Mouse (Mus musculus) gastrocnemius, postnatal 25 days (tissue): ENCODE data around the gene Olfr1410. TPM values are rescaled to one million over a fixed set of nuclear protein-coding genes. Genes with fewer than 3 reads are reported as not detected.

Source experiments
- DNase-seq: peaks from one replicate; pipeline ENCODE4 v3.0.0; 2022
- total RNA-seq, 2 experiments: library from RNA; stranded (reverse); gene quantifications; 1 replicate in 1 of 2; 2 replicates in 1 of 2; pipeline ENCODE4 v1.2.3; 2021

Gene Olfr1410
- total RNA-seq, 2 experiments from 2014 or later, result not detected

DNA sequence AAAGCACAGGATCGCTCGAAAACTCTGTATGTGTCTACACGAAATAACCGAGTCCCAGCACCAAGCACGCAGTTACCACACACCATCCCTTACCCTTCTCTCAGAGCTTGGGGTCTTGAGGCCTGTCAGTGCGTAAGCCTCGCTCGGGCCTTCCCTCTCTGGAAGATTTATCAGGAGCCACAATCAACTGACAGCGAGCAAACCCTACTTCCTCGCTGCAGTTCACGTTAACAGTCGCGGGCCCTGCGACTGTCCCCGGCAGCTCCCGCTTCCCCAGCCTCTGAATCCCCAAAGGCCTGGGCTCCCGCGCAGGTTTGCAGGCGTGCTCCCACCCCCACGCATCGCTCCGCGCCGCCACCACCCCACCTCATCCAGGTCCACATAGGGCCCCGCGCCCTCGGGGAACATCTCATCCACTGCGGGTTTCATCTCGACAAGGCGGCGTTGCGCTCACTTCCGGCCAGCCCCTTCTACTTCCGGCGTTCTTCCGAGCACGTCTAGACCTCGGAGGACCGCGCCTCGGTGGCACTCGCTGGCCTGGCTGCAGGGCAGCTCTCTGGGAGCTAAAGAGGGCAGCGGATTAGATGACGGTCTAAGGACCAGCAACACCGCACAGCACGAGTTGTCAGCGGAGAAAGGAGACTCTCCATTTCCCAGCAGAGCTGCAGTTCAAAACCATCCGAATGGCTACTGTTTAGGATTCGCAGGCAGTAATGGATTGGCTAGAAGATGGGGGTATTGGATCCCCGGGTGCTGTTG is 36.1 kb downstream of the Olfr1410 start, which contains the start of gene Cops9:
Gene Cops9, minus strand, starts transcription at position 472 of the 759 bp plus-strand sequence.
- DNase-seq, result peak; percentile 88

DNA sequence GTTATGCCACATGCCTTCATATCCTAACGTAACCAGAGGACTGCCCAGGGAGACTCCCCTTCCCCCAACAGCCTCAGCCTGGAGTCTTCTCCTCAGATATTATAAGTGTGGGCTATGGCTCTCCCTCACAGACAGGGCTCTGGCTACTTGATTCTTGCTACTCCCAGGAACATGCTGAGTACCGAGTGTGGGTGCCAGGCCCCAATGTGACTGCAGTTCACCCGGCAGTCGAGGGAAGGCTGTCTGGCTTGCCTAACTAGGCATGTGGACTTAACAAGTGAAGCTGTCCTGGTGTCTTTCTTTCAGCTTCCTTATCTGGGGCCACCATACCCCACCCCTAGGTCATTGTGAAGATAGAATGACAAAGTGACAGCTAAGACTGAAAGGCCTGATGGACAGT is 38.1 kb downstream of the Olfr1410 start:
- no peak for DNase-seq

DNA sequence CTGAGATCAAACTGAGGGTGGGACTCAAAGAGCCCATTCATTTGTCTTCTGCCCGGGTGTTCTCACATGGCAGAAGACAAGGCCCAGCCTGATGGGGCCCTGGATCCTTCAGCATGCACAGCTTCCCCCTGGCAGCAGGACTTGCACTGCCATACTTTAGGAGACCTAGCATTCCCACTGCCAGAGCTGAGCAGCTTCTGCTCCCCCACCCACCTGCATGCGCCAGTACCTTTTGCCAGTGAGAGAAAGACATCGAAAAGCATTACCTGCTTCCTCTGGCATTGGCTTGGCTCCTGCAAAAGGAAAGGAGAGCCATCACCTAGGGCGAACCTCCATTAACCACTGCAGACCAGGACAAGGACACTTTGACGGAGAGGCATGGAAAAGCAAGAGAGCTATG is 39.3 kb downstream of the Olfr1410 start:
- DNase-seq, result no peak

DNA sequence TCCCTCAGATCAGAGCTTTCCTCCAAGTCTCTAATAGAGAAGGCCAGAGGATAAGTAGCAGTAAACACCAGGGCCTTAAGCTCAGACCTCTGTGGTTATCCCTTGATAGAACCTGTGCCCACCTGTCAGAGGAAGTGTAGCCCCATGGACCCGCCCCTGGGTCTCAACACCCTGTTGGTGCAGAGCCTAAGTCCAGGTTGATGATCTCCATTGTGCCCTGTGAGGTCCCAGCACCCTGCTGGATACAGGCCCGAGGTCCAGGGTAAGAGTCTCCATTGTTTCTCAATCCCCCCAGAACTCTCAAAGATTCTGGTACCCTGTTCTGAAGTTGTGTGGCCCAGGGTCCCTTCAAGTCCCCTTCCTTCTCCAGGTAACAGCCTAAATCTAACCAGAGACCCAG is 40.5 kb downstream of the Olfr1410 start:
- DNase-seq, result no peak

DNA sequence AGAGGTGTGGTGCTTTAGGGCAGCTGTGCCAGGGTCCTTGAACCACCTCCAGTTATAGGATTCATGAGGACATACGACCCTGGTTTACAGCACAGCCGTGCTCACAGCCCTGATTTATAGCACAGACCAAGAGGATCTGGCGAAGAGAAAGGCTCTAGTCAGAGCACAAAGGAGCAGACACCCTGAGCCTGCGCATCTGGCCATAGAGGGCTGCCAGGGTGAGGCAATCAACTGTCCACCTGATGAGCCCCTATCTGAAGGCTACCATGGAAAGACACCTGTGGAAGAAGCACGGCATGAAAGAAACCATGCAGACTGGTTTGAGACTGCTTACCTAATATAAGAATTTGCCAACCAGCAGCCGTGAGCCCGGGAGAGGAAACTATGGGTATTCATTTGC is 41.0 kb downstream of the Olfr1410 start:
- no peak for DNase-seq

DNA sequence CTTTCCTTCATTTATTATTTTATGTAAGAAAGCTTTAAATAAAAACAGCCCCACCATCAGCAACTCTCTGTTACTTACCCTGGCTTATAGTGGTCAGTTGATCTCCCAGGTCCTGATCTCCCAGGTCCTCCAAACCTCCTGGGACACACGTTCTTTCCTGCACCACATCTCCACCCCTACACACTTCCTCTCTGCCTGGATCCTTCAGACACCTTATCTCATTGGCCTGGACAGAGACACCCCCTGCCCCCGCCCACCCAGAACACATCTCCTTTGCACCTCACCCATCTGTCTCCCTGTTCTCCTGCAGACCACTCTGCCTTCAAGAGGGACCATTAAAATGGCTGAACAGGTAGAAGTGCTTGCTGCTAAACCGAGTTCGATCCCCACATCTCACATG is 41.4 kb downstream of the Olfr1410 start:
- DNase-seq, result no peak

DNA sequence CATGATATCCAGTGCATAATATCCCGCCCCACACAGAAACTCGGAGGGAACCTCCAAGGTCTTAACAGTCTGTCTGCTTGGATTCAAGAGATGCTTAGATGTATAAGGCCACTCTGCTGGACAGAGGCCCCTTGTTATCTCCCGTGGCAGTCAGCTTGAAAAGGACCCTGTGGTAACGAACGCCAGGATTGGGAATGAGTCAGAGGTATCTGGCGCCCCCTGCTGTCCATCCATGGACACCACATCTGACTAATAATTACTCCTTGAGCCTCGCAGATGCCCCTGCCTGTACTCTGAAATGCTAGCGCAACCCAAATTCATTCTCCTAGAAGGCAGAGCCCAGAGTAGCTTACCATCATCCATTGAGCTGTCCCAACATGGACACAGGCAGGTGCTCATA is 42.2 kb downstream of the Olfr1410 start:
- DNase-seq, result no peak

DNA sequence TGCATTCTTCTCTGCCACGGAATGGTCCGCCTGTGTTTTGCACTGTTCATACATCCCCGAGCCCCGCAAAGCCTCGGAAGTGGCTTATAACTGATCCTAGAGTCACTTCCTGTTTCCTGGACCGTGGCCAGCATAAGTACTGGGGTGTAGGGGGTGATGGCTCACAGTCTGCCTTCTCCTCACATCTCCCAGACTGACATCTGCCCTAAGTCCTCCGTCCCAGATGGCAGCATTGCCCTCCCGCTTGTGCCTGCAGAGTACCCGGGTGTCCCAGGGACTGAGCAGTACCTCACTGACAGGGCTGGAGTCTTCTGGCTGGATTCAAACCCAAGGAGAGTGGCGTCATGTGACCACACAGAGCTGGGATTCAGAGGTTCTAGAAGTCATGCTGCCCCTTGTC is 42.6 kb downstream of the Olfr1410 start:
- DNase-seq, result no peak

DNA sequence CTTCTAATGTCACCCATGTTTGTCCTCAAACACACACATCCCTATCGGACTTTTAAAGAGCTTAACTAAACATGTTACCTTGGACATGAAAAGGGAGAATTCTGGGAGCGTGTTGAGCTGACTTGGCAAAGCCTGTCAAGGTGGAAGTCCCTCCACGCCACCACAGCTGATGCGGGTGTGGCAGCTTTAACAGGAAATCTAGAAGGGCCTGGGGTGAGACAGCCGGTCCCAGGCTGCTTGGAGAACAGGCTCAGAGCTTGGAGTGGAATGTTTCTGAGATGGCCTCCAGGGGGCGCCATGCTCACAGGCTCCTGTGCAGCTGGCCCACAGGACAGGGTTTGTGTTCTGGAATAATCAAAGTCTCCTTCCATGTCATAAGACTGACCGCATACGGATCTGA is 43.1 kb downstream of the Olfr1410 start, which contains the start of gene Otos:
Gene Otos, minus strand, starts transcription at position 169 of the 400 bp plus-strand sequence.
- DNase-seq, result peak; percentile 61

DNA sequence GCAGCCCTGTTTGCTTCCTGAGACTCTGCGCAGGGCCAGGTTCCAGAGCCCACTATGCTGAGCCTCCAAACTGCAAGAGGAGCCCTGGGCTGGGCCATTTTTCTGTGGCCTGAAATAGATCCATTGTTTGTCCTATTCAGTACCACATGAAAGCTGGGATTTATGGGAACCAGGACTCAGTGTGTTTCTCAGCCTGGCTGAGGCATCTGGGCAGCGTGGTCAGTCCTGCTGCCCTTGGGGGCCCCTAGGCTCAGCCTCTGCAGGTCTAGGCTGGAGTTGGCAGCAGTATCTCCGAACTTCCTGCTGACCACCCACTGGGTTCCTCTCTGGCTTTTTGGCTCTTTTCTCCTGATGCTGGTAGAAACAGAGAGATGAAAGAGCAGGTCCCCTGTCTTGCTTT is 45.9 kb downstream of the Olfr1410 start:
- DNase-seq, result no peak

DNA sequence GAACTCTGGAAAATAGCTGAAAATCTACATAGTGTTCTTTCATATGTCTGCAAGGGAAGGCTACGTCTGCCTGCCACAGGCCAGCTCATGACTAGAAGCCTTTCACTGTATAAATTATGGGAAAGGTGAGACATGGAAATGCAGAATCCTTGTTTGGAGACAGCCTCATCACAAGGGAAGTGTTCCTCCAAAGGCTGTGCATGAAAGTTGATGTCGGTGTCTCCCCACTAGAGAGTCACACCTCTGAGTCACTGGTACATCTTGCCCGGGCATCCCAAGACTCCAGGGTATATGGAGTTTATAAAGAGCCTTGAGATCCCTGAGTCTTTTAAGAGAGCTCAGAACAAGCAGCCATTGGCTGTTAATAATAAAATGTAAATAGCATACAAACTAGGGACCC is 47.6 kb downstream of the Olfr1410 start:
- no peak for DNase-seq

DNA sequence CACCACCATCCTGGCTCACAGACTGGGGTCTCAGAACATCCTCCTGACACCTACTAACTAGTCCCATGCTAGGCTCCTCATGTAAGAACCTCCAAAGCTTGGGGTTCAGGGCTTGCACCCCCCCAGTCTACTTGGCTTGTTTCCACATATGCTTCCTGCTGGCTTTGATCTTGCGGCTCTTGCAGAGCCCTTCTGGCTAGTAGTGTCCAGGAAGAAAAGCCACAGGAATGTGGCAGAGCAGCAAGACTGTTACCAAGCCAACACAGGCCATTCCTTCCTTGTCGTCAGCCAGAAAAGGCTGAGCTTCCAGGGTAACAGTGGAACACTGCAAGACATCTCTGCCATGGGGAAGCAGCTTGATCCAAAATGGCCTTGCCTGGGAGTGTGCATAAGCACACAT is 49.1 kb downstream of the Olfr1410 start:
- DNase-seq, result no peak

DNA sequence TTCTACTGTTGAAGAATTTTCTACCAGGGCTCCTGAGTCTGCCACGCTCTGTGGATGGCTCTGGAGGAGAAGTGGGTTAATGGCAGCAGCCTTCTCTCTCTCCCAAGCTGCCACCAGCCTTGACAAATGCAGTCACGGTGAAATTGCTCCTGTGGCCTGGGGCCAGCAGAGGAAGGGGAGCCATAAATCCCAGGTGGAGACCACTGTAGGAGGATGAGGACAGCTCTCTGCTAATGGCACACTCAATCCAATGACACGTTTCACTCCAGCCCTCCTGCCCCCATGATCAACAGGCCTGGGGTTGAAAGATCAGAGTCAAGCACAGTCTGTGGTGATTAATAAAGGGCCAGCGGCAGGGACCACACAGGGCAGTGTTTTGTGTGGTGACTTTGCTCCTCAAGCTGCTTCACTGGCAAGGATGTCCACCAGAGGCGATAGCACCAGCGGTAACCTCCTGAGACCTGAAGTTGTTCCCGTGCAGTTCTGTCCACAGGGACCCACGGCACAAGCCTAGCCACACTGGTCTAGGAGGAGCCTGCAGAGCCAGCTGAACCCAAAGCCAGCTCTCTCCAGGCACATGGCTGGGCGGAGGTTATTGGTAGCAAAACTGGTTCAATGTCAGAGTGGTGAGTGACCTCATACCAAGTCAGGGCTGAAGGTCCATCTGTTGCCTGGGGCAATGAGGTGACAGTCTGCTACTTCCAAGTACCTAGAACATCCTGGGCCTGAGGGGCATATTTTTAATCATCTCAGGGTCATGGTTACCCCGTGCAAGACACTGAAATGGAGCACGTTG is 51.6 kb downstream of the Olfr1410 start:
- DNase-seq, result no peak

DNA sequence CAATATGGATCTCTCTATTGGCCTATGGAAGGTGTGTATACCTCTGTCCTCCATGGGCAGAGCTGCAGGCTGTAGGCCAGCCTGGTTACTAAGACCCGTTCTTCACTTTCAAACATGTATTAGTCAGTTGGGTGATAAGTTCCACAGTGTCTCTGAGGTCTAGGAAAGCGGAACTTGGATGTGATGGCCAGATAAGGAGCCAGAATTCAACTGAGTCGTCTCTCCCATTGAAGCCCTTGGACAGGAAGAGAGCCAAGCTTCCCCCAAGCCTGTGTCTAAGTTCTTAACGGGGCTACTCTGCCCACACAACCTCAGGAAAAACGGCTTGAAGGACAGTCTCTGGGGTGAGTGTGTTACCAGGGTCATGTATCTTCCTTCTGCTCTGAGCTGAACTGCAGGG is 53.8 kb downstream of the Olfr1410 start:
- no peak for DNase-seq

Other genes with a start within 250 kb of the Olfr1410 start
- 100 to 1,000 TPM; 458 to 459 TPM for gene Ndufa10, start 131.9 kb upstream of the Olfr1410 start, total RNA-seq
- not detected for gene Olfr1416, start 120.7 kb upstream of the Olfr1410 start, total RNA-seq
- gene Olfr1415, start 109.7 kb upstream of the Olfr1410 start, total RNA-seq, result not detected
- gene Olfr1414, start 87.1 kb upstream of the Olfr1410 start, total RNA-seq, result not detected
- not detected for gene Olfr1413, start 34.5 kb upstream of the Olfr1410 start, total RNA-seq
- gene Olfr1412, start 20.0 kb upstream of the Olfr1410 start, total RNA-seq, result not detected
- gene Olfr1411, start 11.4 kb upstream of the Olfr1410 start, total RNA-seq, result not detected
- not detected for gene Olfr12, start 12.0 kb downstream of the Olfr1410 start, total RNA-seq
- gene Cops9, start 36.2 kb downstream of the Olfr1410 start, total RNA-seq, result 100 to 1,000 TPM; 187 to 194 TPM
- not detected for gene Otos, start 43.1 kb downstream of the Olfr1410 start, total RNA-seq
- gene Gpc1, start 225.9 kb downstream of the Olfr1410 start, total RNA-seq, result 100 to 1,000 TPM; 246 to 275 TPM